Mouse (Mus musculus) MEL-GATA-1-ER (cell line): Measurements from ENCODE around the gene Pmf1.

Experiments
- DNase-seq: peaks from one replicate; pipeline ENCODE4 v3.0.0-alpha.2; 2012; ENCODE audit warnings: low read depth; ENCODE audit errors: extremely low read depth

The Pmf1 gene

GRCm38 (mm10) chr3:88409741-88410644, at the start of gene Pmf1:
Gene Pmf1, minus strand, starts transcription at chr3:88410331.
- peak; percentile 92 for DNase-seq

- DNase-seq = no peak
Measured at GRCm38 (mm10) chr3:88458778-88459219, 48.7 kb upstream of the Pmf1 start.

GRCm38 (mm10) chr3:88456746-88457532, 46.8 kb upstream of the Pmf1 start:
- DNase-seq = no peak

- DNase-seq = no peak
Measured at GRCm38 (mm10) chr3:88456313-88456712, 46.2 kb upstream of the Pmf1 start.

- DNase-seq = peak; percentile 66
Measured at GRCm38 (mm10) chr3:88455588-88456264, 45.6 kb upstream of the Pmf1 start.

GRCm38 (mm10) chr3:88454762-88455587, 44.8 kb upstream of the Pmf1 start:
- peak; percentile 83 for DNase-seq

- DNase-seq = no peak
Measured at GRCm38 (mm10) chr3:88453986-88454385, 43.9 kb upstream of the Pmf1 start.

- no peak for DNase-seq
Measured at GRCm38 (mm10) chr3:88453369-88453768, 43.2 kb upstream of the Pmf1 start.

GRCm38 (mm10) chr3:88452716-88453115, 42.6 kb upstream of the Pmf1 start:
- no peak for DNase-seq

GRCm38 (mm10) chr3:88452246-88452645, 42.1 kb upstream of the Pmf1 start:
- no peak for DNase-seq

GRCm38 (mm10) chr3:88450379-88451131, 40.4 kb upstream of the Pmf1 start:
- no peak for DNase-seq

GRCm38 (mm10) chr3:88449395-88450023, 39.4 kb upstream of the Pmf1 start:
- no peak for DNase-seq

GRCm38 (mm10) chr3:88448443-88448842, 38.3 kb upstream of the Pmf1 start:
- DNase-seq = no peak

- no peak for DNase-seq
Measured at GRCm38 (mm10) chr3:88447676-88448183, 37.6 kb upstream of the Pmf1 start.

GRCm38 (mm10) chr3:88446471-88447123, 36.5 kb upstream of the Pmf1 start:
- no peak for DNase-seq

GRCm38 (mm10) chr3:88442888-88443287, 32.8 kb upstream of the Pmf1 start:
- DNase-seq = no peak

GRCm38 (mm10) chr3:88442488-88442887, 32.4 kb upstream of the Pmf1 start:
- no peak for DNase-seq

GRCm38 (mm10) chr3:88440500-88441381, 30.6 kb upstream of the Pmf1 start:
- no peak for DNase-seq
